Mouse (Mus musculus) G1E (cell line): ENCODE data around the gene Apoh. TPM values are rescaled to one million over a fixed set of nuclear protein-coding genes. Genes with fewer than 3 reads are reported as not detected.
A peak's percentile ranks its signal among the peaks of the same experiment; 100 is the strongest.

ENCODE experiments used
- ATAC-seq: 2 replicates; pipeline ENCODE4 v1.8.0; 2016; ENCODE audit warnings: mild to moderate bottlenecking; ENCODE audit not compliant: insufficient number of reproducible peaks, poor library complexity, low FRiP score, severe bottlenecking; ENCODE audit errors: extremely low read depth
- DNase-seq: peaks from one replicate; pipeline ENCODE4 v3.0.0; 2012; ENCODE audit warnings: low spot score
- H3K27me3 ChIP-seq: 2 replicates; pipeline ENCODE4 v1.6.1; 2012; ENCODE audit warnings: mild to moderate bottlenecking, low read length, inconsistent platforms; ENCODE audit not compliant: insufficient read depth
- H3K36me3 ChIP-seq: replicated peaks from 2 replicates; pipeline ENCODE3; 2012; ENCODE audit warnings: mild to moderate bottlenecking, inconsistent platforms
- H3K4me1 ChIP-seq: 2 replicates; pipeline ENCODE4 v1.6.1; 2012; ENCODE audit warnings: low read depth, low read length, inconsistent platforms, mixed read lengths; ENCODE audit not compliant: insufficient read depth
- H3K4me3 ChIP-seq: 2 replicates; pipeline ENCODE4 v1.5.1; 2012; ENCODE audit warnings: low read depth, mild to moderate bottlenecking, inconsistent platforms, low read length, moderate library complexity, mixed read lengths
- H3K9me3 ChIP-seq: replicated peaks from 2 replicates; pipeline ENCODE4 v1.6.1; 2012; ENCODE audit warnings: inconsistent platforms
- CTCF ChIP-seq: IDR thresholded peaks from 2 replicates; pipeline ENCODE4 v1.5.1; 2012; ENCODE audit warnings: low read depth, low read length, inconsistent platforms, mixed read lengths
- GATA1 ChIP-seq: IDR thresholded peaks from 2 replicates; pipeline ENCODE4 v1.6.1; 2012; ENCODE audit warnings: borderline replicate concordance, low read length, inconsistent platforms, mixed read lengths
- GATA2 ChIP-seq: IDR thresholded peaks from 2 replicates; pipeline ENCODE4 v1.6.1; 2012; ENCODE audit warnings: low read depth, low read length, inconsistent platforms, borderline replicate concordance
- POLR2AphosphoS5 ChIP-seq: IDR thresholded peaks from 2 replicates; pipeline ENCODE4 v1.6.1; 2012; ENCODE audit warnings: low read depth, low read length, inconsistent platforms; ENCODE audit not compliant: insufficient replicate concordance
- TAL1 ChIP-seq: conservative IDR thresholded peaks from 2 replicates; pipeline ENCODE4 v1.6.1; 2012; ENCODE audit warnings: low read depth, low read length, inconsistent platforms, mixed read lengths
- polyA plus RNA-seq: library from polyadenylated mRNA; stranded (reverse); fragments of >175 nt; gene quantifications from 2 replicates; pipeline ENCODE4 v1.2.3, GENCODE M21; 2012
- total RNA-seq, 2 experiments: library from RNA; stranded (forward) in 1 of 2; stranded (reverse) in 1 of 2; fragments of 200-1000 nt in 1 of 2; fragments of >200 nt in 1 of 2; fragmentation: Nextera tagmentation in 1 of 2; gene quantifications; 2 replicates each; pipeline ENCODE4 v1.2.3; 2014 to 2017

Gene Apoh
- total and polyA plus RNA-seq, 3 experiments: not detected

- Histone ChIP-seq H3K27me3 (no peaks in the 10 kb centered on the region), H3K4me1 (no peaks in the 10 kb centered on the region), H3K36me3 (no peaks in the 10 kb centered on the region), H3K9me3 (peaks cover 17% of the 10 kb centered on the region), H3K4me3 (no peak overlapping the region)
- DNase-seq (no peak), ATAC-seq (no peak)
- TF ChIP-seq GATA1: no peak
- TF ChIP-seq CTCF: no peak
- no peak for TF ChIP-seq GATA2
- TF ChIP-seq POLR2AphosphoS5: no peak
Measured at GRCm38 (mm10) chr11:108426086-108426485, 82.9 kb downstream of the Apoh start.

- no peaks in the 10 kb centered on the region for H3K27me3 ChIP-seq
- no peak for ATAC-seq
- peaks cover 17% of the 10 kb centered on the region for H3K9me3 ChIP-seq
- no peak for DNase-seq
- no peak overlapping the region for H3K4me3 ChIP-seq
- H3K36me3 ChIP-seq: no peaks in the 10 kb centered on the region
- no peaks in the 10 kb centered on the region for H3K4me1 ChIP-seq
- no peak for TF ChIP-seq CTCF
- no peak for TF ChIP-seq POLR2AphosphoS5
- no peak for TF ChIP-seq GATA2
- no peak for TF ChIP-seq TAL1
- no peak for TF ChIP-seq GATA1
Measured at GRCm38 (mm10) chr11:108427191-108427590, 84.0 kb downstream of the Apoh start.

GRCm38 (mm10) chr11:108429076-108429475 is 85.9 kb downstream of the Apoh start:
- TF ChIP-seq POLR2AphosphoS5 (no peak), GATA1 (no peak), GATA2 (no peak), CTCF (no peak), TAL1 (no peak)
- H3K4me1 ChIP-seq: no peaks in the 10 kb centered on the region
- DNase-seq (no peak), ATAC-seq (no peak)
- no peaks in the 10 kb centered on the region for H3K36me3 ChIP-seq
- H3K27me3 ChIP-seq: no peaks in the 10 kb centered on the region
- peaks cover 13% of the 10 kb centered on the region for H3K9me3 ChIP-seq
- no peak overlapping the region for H3K4me3 ChIP-seq

GRCm38 (mm10) chr11:108443893-108444563 is 100.9 kb downstream of the Apoh start:
- Histone ChIP-seq H3K36me3 (no peaks in the 10 kb centered on the region), H3K9me3 (no peaks in the 10 kb centered on the region), H3K4me3 (no peak overlapping the region), H3K27me3 (no peaks in the 10 kb centered on the region), H3K4me1 (no peaks in the 10 kb centered on the region)
- DNase-seq (no peak), ATAC-seq (no peak)
- TF ChIP-seq GATA1 (no peak), POLR2AphosphoS5 (no peak), TAL1 (no peak), CTCF (no peak), GATA2 (no peak)

- Histone ChIP-seq H3K4me1 (no peaks in the 10 kb centered on the region), H3K9me3 (no peaks in the 10 kb centered on the region), H3K36me3 (no peaks in the 10 kb centered on the region), H3K4me3 (no peak overlapping the region), H3K27me3 (no peaks in the 10 kb centered on the region)
- DNase-seq: no peak
- no peak for ATAC-seq
- TF ChIP-seq POLR2AphosphoS5 (no peak), CTCF (peak; percentile 9; the same call in 1 of the 2 replicates), GATA2 (no peak), GATA1 (no peak), TAL1 (no peak)
Measured at GRCm38 (mm10) chr11:108447148-108447547, 104.0 kb downstream of the Apoh start.

- no peaks in the 10 kb centered on the region for H3K27me3 ChIP-seq
- no peak for DNase-seq
- H3K4me3 ChIP-seq: no peak overlapping the region
- ATAC-seq: no peak; the same call in 1 of the 2 replicates
- no peaks in the 10 kb centered on the region for H3K9me3 ChIP-seq
- no peaks in the 10 kb centered on the region for H3K36me3 ChIP-seq
- H3K4me1 ChIP-seq: no peaks in the 10 kb centered on the region
- no peak for TF ChIP-seq POLR2AphosphoS5
- peak; percentile 68 for TF ChIP-seq CTCF
Measured at GRCm38 (mm10) chr11:108449811-108450210, 106.7 kb downstream of the Apoh start.

GRCm38 (mm10) chr11:108459599-108459998 is 116.4 kb downstream of the Apoh start:
- DNase-seq: no peak
- no peaks in the 10 kb centered on the region for H3K27me3 ChIP-seq
- H3K9me3 ChIP-seq: no peaks in the 10 kb centered on the region
- no peaks in the 10 kb centered on the region for H3K4me1 ChIP-seq
- no peak overlapping the region for H3K4me3 ChIP-seq
- ATAC-seq: no peak
- no peak for TF ChIP-seq POLR2AphosphoS5
- no peak for TF ChIP-seq GATA1
- TF ChIP-seq GATA2: no peak
- no peak for TF ChIP-seq TAL1
- TF ChIP-seq CTCF: no peak
- H3K36me3 ChIP-seq: no peaks in the 10 kb centered on the region

Other genes with a start within 250 kb of the Apoh start
- not detected in 2 replicates for gene Prkca, start 574 bp downstream of the Apoh start, total RNA-seq (2014; fragmentation: Nextera tagmentation)
- 0.06 and 0.11 TPM in 2 replicates for gene Prkca, start 574 bp downstream of the Apoh start, total RNA-seq (2017)
- not detected in 2 replicates for gene Prkca, start 574 bp downstream of the Apoh start, polyA plus RNA-seq
- gene Cep112, start 81.8 kb downstream of the Apoh start, total RNA-seq (2014; fragmentation: Nextera tagmentation): not detected in 2 replicates
- 0.22 TPM in 1 of 2 replicates, not detected in the other for gene Cep112, start 81.8 kb downstream of the Apoh start, total RNA-seq (2017)
- not detected in 2 replicates for gene Cep112, start 81.8 kb downstream of the Apoh start, polyA plus RNA-seq